Mouse (Mus musculus) cortical plate, adult 2 months (tissue): Measurements from ENCODE around the gene Gm44503.

Experiments used
- CTCF ChIP-seq: fragments of 200-500 bp; IDR thresholded peaks from 2 replicates; pipeline ENCODE4 v1.5.1; 2011; ENCODE audit warnings: mild to moderate bottlenecking, control low read depth, low read length; ENCODE audit not compliant: insufficient read depth; ENCODE audit errors: extremely low read depth
- POLR2A ChIP-seq: fragments of 200-500 bp; IDR thresholded peaks from 2 replicates; pipeline ENCODE4 v1.6.1; 2011; ENCODE audit warnings: mild to moderate bottlenecking, low read length, control low read depth; ENCODE audit not compliant: insufficient read depth; ENCODE audit errors: extremely low read depth

- TF ChIP-seq CTCF (peak; percentile 59), POLR2A (no peak)
Measured at GRCm38 (mm10) chr9:72955546-72955945, 3.1 kb upstream of the Gm44503 start.
